Mouse (Mus musculus) gonadal fat pad, adult 2 months (tissue): ENCODE measurements around the gene Spx. TPM values are rescaled to one million over a fixed set of nuclear protein-coding genes. Genes with fewer than 3 reads are reported as not detected.

Experiments
- DNase-seq: peaks from one replicate; pipeline ENCODE4 v3.0.0-alpha.2; 2012; ENCODE audit warnings: low read depth
- polyA plus RNA-seq: library from polyadenylated mRNA; depleted of rRNA; stranded (reverse); fragments of >200 nt; gene quantifications from 2 replicates; pipeline ENCODE4 v1.2.3, GENCODE M21; 2012; rRNA removed

Gene Spx
- polyA plus RNA-seq = 1.7 TPM in 2 replicates

GRCm38 (mm10) chr6:142412906-142413491 lies at the start of gene Spx:
TSS of gene Spx (plus strand) at chr6:142413441.
- no peak for DNase-seq

GRCm38 (mm10) chr6:142365742-142366472 lies 47.3 kb upstream of the Spx start:
- peak; percentile 30 for DNase-seq

- DNase-seq = no peak
Measured at GRCm38 (mm10) chr6:142366473-142367018, 46.7 kb upstream of the Spx start.

- DNase-seq = no peak
Measured at GRCm38 (mm10) chr6:142367565-142367964, 45.7 kb upstream of the Spx start.

GRCm38 (mm10) chr6:142369568-142369967 lies 43.7 kb upstream of the Spx start:
- no peak for DNase-seq

GRCm38 (mm10) chr6:142377081-142377480 lies 36.2 kb upstream of the Spx start:
- DNase-seq = no peak

- DNase-seq = peak; percentile 34
Measured at GRCm38 (mm10) chr6:142378576-142379330, 34.5 kb upstream of the Spx start.

GRCm38 (mm10) chr6:142379961-142380360 lies 33.3 kb upstream of the Spx start:
- DNase-seq = no peak

- DNase-seq = no peak
Measured at GRCm38 (mm10) chr6:142381615-142382014, 31.6 kb upstream of the Spx start.

- no peak for DNase-seq
Measured at GRCm38 (mm10) chr6:142384521-142384920, 28.7 kb upstream of the Spx start.

GRCm38 (mm10) chr6:142386285-142387010 lies 26.8 kb upstream of the Spx start:
- DNase-seq = no peak

- peak; percentile 46 for DNase-seq
Measured at GRCm38 (mm10) chr6:142387011-142387754, 26.1 kb upstream of the Spx start, which contains the start of the genes Recql and Golt1b. TSS of gene Recql (minus strand) at chr6:142387087. TSS of gene Golt1b (plus strand) at chr6:142387221.

- no peak for DNase-seq
Measured at GRCm38 (mm10) chr6:142387755-142388271, 25.4 kb upstream of the Spx start.

GRCm38 (mm10) chr6:142389101-142389500 lies 24.1 kb upstream of the Spx start:
- no peak for DNase-seq

- DNase-seq = no peak
Measured at GRCm38 (mm10) chr6:142392312-142392711, 20.9 kb upstream of the Spx start.

GRCm38 (mm10) chr6:142394669-142395068 lies 18.6 kb upstream of the Spx start:
- peak; percentile 61 for DNase-seq

- no peak for DNase-seq
Measured at GRCm38 (mm10) chr6:142395756-142396155, 17.5 kb upstream of the Spx start.

- DNase-seq = no peak
Measured at GRCm38 (mm10) chr6:142411140-142411539, 2.1 kb upstream of the Spx start.

GRCm38 (mm10) chr6:142413845-142414244 lies 604 bp downstream of the Spx start:
- no peak for DNase-seq

GRCm38 (mm10) chr6:142414597-142414996 lies 1.4 kb downstream of the Spx start:
- no peak for DNase-seq

GRCm38 (mm10) chr6:142424976-142425375 lies 11.7 kb downstream of the Spx start:
- no peak for DNase-seq
